In genomic region chr10:8804292-8804691, GRCm38 (mm10) we compare ENCODE assay signal across 8 mouse cellular contexts.
DNase-seq lines count a peak whose midpoint lies in the region; ATAC-seq lines count a peak whose summit lies in the region.

No protein-coding gene starts in this region.

- DNase-seq in gastrocnemius, postnatal 10 days, result peak; percentile 37
- no peak for DNase-seq in gastrocnemius, adult 18-20 months (ENCODE audit: low spot score)
- peak; percentile 49 for DNase-seq in embryonic facial prominence, embryonic 11.5 days (ENCODE audit: low spot score)
- DNase-seq in hindbrain, embryonic 11.5 days (ENCODE audit: low spot score), result peak; percentile 63
- peak; percentile 8 to 34 for DNase-seq in left cerebral cortex, adult 9 months (ENCODE audit: low spot score in 2 of 2)
- peak; percentile 82 for DNase-seq in thymus, postnatal 14 days
- no peak for DNase-seq in cerebellum, adult 9-11 months

- no peaks in the 10 kb centered on the region for H3K27me3 ChIP-seq in embryonic facial prominence, embryonic 11.5 days (ENCODE audit: control insufficient read depth, insufficient read depth, low read length)
- H3K27me3 ChIP-seq in hindbrain, embryonic 11.5 days (ENCODE audit: control insufficient read depth, insufficient read depth, low read length), result no peaks in the 10 kb centered on the region
- H3K27me3 ChIP-seq in midbrain, embryonic 13.5 days, result no peaks in the 10 kb centered on the region

- no peak; the same call in 1 of the 2 replicates for ATAC-seq in embryonic facial prominence, embryonic 11.5 days (replicated peaks; ENCODE audit: insufficient number of reproducible peaks, low FRiP score, low TSS enrichment, low read depth)
- ATAC-seq in hindbrain, embryonic 11.5 days (ENCODE audit: low FRiP score), result peak; percentile 60
- peak; percentile 49 for ATAC-seq in midbrain, embryonic 13.5 days

- H3K4me1 ChIP-seq in embryonic facial prominence, embryonic 11.5 days (ENCODE audit: control insufficient read depth, insufficient read depth, low read length), result no peaks in the 10 kb centered on the region; the same call in none of the 2 replicates
- H3K4me1 ChIP-seq in hindbrain, embryonic 11.5 days (replicated peaks; ENCODE audit: control insufficient read depth, insufficient read depth, low read length), result 0 out of 2 replicates have a peak, but pooled peaks cover 6% of the 10 kb centered on the region
- peaks cover 43% of the 10 kb centered on the region for H3K4me1 ChIP-seq in midbrain, embryonic 13.5 days (replicated peaks)

- 29% methylated on average over 8 of the region's 8 CpGs for WGBS in embryonic facial prominence, embryonic 11.5 days
- WGBS in hindbrain, embryonic 11.5 days, result 27% methylated on average over 8 of the region's 8 CpGs
- WGBS in midbrain, embryonic 13.5 days, result 39% methylated on average over 8 of the region's 8 CpGs

- no peak overlapping the region for H3K4me3 ChIP-seq in embryonic facial prominence, embryonic 11.5 days (ENCODE audit: low read depth, low read length)
- no peak overlapping the region for H3K4me3 ChIP-seq in hindbrain, embryonic 11.5 days (ENCODE audit: low read depth, low read length)
- H3K4me3 ChIP-seq in midbrain, embryonic 13.5 days (replicated peaks), result no peak overlapping the region

- H3K4me2 ChIP-seq in embryonic facial prominence, embryonic 11.5 days (ENCODE audit: low read depth, low read length), result no peak overlapping the region
- no peak overlapping the region for H3K4me2 ChIP-seq in hindbrain, embryonic 11.5 days (replicated peaks; ENCODE audit: low read depth, low read length)
- H3K4me2 ChIP-seq in midbrain, embryonic 13.5 days (replicated peaks), result no peak overlapping the region

- H3K36me3 ChIP-seq in embryonic facial prominence, embryonic 11.5 days (replicated peaks; ENCODE audit: control insufficient read depth, insufficient read depth, low read depth, low read length), result no peaks in the 10 kb centered on the region; the same call in 1 of the 2 replicates
- no peaks in the 10 kb centered on the region; the same call in 1 of the 2 replicates for H3K36me3 ChIP-seq in hindbrain, embryonic 11.5 days (ENCODE audit: control insufficient read depth, insufficient read depth, low read length)
- H3K36me3 ChIP-seq in midbrain, embryonic 13.5 days, result no peaks in the 10 kb centered on the region

- H3K27ac ChIP-seq in embryonic facial prominence, embryonic 11.5 days (replicated peaks; ENCODE audit: low read depth, low read length), result no peak overlapping the region
- H3K27ac ChIP-seq in hindbrain, embryonic 11.5 days (ENCODE audit: low read depth, low read length), result 0 out of 2 replicates have a peak overlapping the region, but pooled peaks have one; percentile 10
- peak overlapping the region; percentile 28; the same call in 1 of the 2 replicates for H3K27ac ChIP-seq in midbrain, embryonic 13.5 days

- no peaks in the 10 kb centered on the region for H3K9me3 ChIP-seq in embryonic facial prominence, embryonic 11.5 days (replicated peaks; ENCODE audit: control insufficient read depth, low read length)
- H3K9me3 ChIP-seq in hindbrain, embryonic 11.5 days (ENCODE audit: control insufficient read depth, low read length), result no peaks in the 10 kb centered on the region
- H3K9me3 ChIP-seq in midbrain, embryonic 13.5 days, result no peaks in the 10 kb centered on the region

- no peak overlapping the region for H3K9ac ChIP-seq in embryonic facial prominence, embryonic 11.5 days (replicated peaks; ENCODE audit: low read length)
- H3K9ac ChIP-seq in hindbrain, embryonic 11.5 days (ENCODE audit: low read depth, low read length), result no peak overlapping the region
- H3K9ac ChIP-seq in midbrain, embryonic 13.5 days (replicated peaks), result no peak overlapping the region

Comparison
In these comparisons a context has a peak if more than half of its experiments do, and no peak if none do; other contexts are left out.
1. DNase-seq: peak in gastrocnemius, postnatal 10 days (single experiment), embryonic facial prominence, embryonic 11.5 days (single experiment), hindbrain, embryonic 11.5 days (single experiment), left cerebral cortex, adult 9 months (2 of 2) and thymus, postnatal 14 days (single experiment); none in gastrocnemius, adult 18-20 months (single experiment) and cerebellum, adult 9-11 months (single experiment).